Mouse (Mus musculus) stomach, embryonic 16.5 days (tissue): Measurements from ENCODE around the gene Nxnl2. TPM values are rescaled to one million over a fixed set of nuclear protein-coding genes. Genes with fewer than 3 reads are reported as not detected.
"Not testable (repeated sequence)": the region's sequence is repeated elsewhere in the genome, so short reads cannot be mapped to it uniquely, and the experiment has no call there.

Experiments used
- ATAC-seq: fragments of 200-750 bp; cut with Nextera tagmentation; 2 replicates; pipeline ENCODE4 v1.8.0; 2017; ENCODE audit warnings: moderate number of reproducible peaks, moderate TSS enrichment; ENCODE audit not compliant: insufficient read depth, low FRiP score
- H3K27ac ChIP-seq: fragments of 300-500 bp; sonication (generic); 2 replicates; pipeline ENCODE4 v1.5.1; 2014; ENCODE audit warnings: low read length
- H3K27me3 ChIP-seq: fragments of 300-500 bp; sonication (generic); 2 replicates; pipeline ENCODE4 v1.6.1; 2014; ENCODE audit warnings: low read length, control low read depth, mixed read lengths; ENCODE audit not compliant: control insufficient read depth, insufficient read depth
- H3K36me3 ChIP-seq: fragments of 300-500 bp; sonication (generic); 2 replicates; pipeline ENCODE4 v1.6.1; 2014; ENCODE audit warnings: low read length; ENCODE audit not compliant: control insufficient read depth, insufficient read depth
- H3K4me1 ChIP-seq: fragments of 300-500 bp; sonication (generic); 2 replicates; pipeline ENCODE4 v1.6.1; 2014; ENCODE audit warnings: low read length, control low read depth, mixed read lengths; ENCODE audit not compliant: control insufficient read depth, insufficient read depth
- H3K4me2 ChIP-seq: fragments of 300-500 bp; sonication (generic); 2 replicates; pipeline ENCODE4 v1.6.1; 2014; ENCODE audit warnings: low read depth, low read length, mixed read lengths
- H3K4me3 ChIP-seq: fragments of 300-500 bp; sonication (generic); replicated peaks from 2 replicates; pipeline ENCODE4 v1.5.1; 2014; ENCODE audit warnings: mild to moderate bottlenecking, low read length
- H3K9ac ChIP-seq: fragments of 300-500 bp; sonication (generic); 2 replicates; pipeline ENCODE4 v1.6.1; 2014; ENCODE audit warnings: low read length
- H3K9me3 ChIP-seq: fragments of 300-500 bp; sonication (generic); replicated peaks from 2 replicates; pipeline ENCODE4 v1.6.1; 2016; ENCODE audit warnings: low read length, control low read depth; ENCODE audit not compliant: control insufficient read depth
- WGBS: fragments of 180-500 bp; shearing (Covaris S2); extraction: QIAGEN DNeasy Blood & Tissue Kit; methylation state at CpG from one replicate; pipeline ENCODE4 v1.1.7; 2014; 5-methylcytosine and 5-hydroxymethylcytosine counted together
- polyA plus RNA-seq: library from polyadenylated mRNA; unstranded; fragments of >200 nt; fragmentation: Nextera tagmentation; extraction: Ambion mirVana; gene quantifications from 2 replicates; pipeline ENCODE4 v1.2.1, GENCODE M21; 2015

The Nxnl2 gene
- polyA plus RNA-seq, 1 experiment from 2014 or later, result 1.5 TPM

- Histone ChIP-seq H3K9me3 (no peaks in the 10 kb centered on the region), H3K4me3 (no peak overlapping the region), H3K27ac (no peak overlapping the region), H3K4me1 (no peaks in the 10 kb centered on the region), H3K27me3 (no peaks in the 10 kb centered on the region), H3K9ac (no peak overlapping the region), H3K4me2 (no peak overlapping the region), H3K36me3 (no peaks in the 10 kb centered on the region)
- ATAC-seq, result no peak
- 76% methylated on average over 6 of the region's 6 CpGs for WGBS
Measured at GRCm38 (mm10) chr13:51191416-51192140, 20.8 kb downstream of the Nxnl2 start.

GRCm38 (mm10) chr13:51193893-51194292 lies 23.1 kb downstream of the Nxnl2 start:
- no peak overlapping the region for H3K9ac ChIP-seq
- 84% methylated on average over 15 of the region's 15 CpGs for WGBS

GRCm38 (mm10) chr13:51197699-51198098 lies 26.9 kb downstream of the Nxnl2 start:
- Histone ChIP-seq H3K4me3 (no peak overlapping the region), H3K4me1 (peaks cover 4% of the 10 kb centered on the region; the same call in 1 of the 2 replicates), H3K36me3 (no peaks in the 10 kb centered on the region), H3K27me3 (no peaks in the 10 kb centered on the region), H3K4me2 (no peak overlapping the region), H3K9me3 (peaks cover 6% of the 10 kb centered on the region; the same call in 1 of the 2 replicates), H3K27ac (peak overlapping the region; percentile 31), H3K9ac (no peak overlapping the region)
- ATAC-seq, result no peak
- WGBS, result 75% methylated on average over 3 of the region's 3 CpGs

More at GRCm38 (mm10) chr13:51193893-51194292, 23.1 kb downstream of the Nxnl2 start:
- H3K4me1 ChIP-seq, result peaks cover 4% of the 10 kb centered on the region; the same call in 1 of the 2 replicates
- H3K27ac ChIP-seq, result no peak overlapping the region
- H3K27me3 ChIP-seq, result no peaks in the 10 kb centered on the region
- no peaks in the 10 kb centered on the region for H3K9me3 ChIP-seq
- no peak for ATAC-seq
- H3K36me3 ChIP-seq, result no peaks in the 10 kb centered on the region
- H3K4me3 ChIP-seq, result no peak overlapping the region
- no peak overlapping the region for H3K4me2 ChIP-seq

GRCm38 (mm10) chr13:51198186-51198585 lies 27.4 kb downstream of the Nxnl2 start:
- peak; percentile 44; the same call in 1 of the 2 replicates for ATAC-seq
- no peak overlapping the region for H3K9ac ChIP-seq
- no peak overlapping the region for H3K4me3 ChIP-seq
- H3K4me1 ChIP-seq, result peaks cover 4% of the 10 kb centered on the region; the same call in 1 of the 2 replicates
- no peak overlapping the region for H3K4me2 ChIP-seq
- peak overlapping the region; percentile 56 for H3K27ac ChIP-seq
- H3K9me3 ChIP-seq, result peaks cover 6% of the 10 kb centered on the region; the same call in 1 of the 2 replicates
- no peaks in the 10 kb centered on the region for H3K27me3 ChIP-seq
- WGBS, result 39% methylated on average over 5 of the region's 5 CpGs
- H3K36me3 ChIP-seq, result no peaks in the 10 kb centered on the region

GRCm38 (mm10) chr13:51201985-51202843 lies 31.4 kb downstream of the Nxnl2 start:
- Histone ChIP-seq H3K4me2 (peak overlapping the region; percentile 56), H3K4me3 (peak overlapping the region; percentile 31)
- H3K36me3 ChIP-seq, H3K9me3 ChIP-seq, H3K9ac ChIP-seq, H3K4me1 ChIP-seq, H3K27ac ChIP-seq, H3K27me3 ChIP-seq, ATAC-seq: not testable (repeated sequence)
- 45% methylated on average over 27 of the region's 36 CpGs for WGBS

DNA sequence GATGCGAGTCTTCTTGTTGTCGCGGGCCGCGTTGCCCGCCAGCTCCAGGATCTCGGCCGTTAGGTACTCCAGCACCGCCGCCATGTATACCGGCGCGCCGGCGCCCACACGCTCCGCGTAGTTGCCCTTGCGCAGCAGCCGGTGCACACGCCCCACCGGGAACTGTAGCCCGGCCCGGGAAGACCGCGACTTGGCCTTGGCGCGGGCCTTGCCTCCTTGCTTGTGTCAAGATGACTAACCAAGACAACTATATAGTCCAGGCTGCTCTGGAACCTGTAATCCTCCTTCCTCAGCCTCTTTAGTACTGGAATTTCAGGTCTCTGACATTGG lies 32.0 kb downstream of the Nxnl2 start:
- H3K27ac ChIP-seq, H3K36me3 ChIP-seq: not testable (repeated sequence)
- WGBS, result under 1% methylated on average over 28 of the region's 28 CpGs

GRCm38 (mm10) chr13:51203467-51203866 lies 32.6 kb downstream of the Nxnl2 start:
- no peak for ATAC-seq
- Histone ChIP-seq H3K36me3 (no peaks in the 10 kb centered on the region), H3K27ac (no peak overlapping the region), H3K4me3 (no peak overlapping the region), H3K9ac (no peak overlapping the region), H3K4me2 (no peak overlapping the region), H3K4me1 (no peaks in the 10 kb centered on the region), H3K27me3 (no peaks in the 10 kb centered on the region), H3K9me3 (peaks cover 6% of the 10 kb centered on the region; the same call in 1 of the 2 replicates)
- 84% methylated on average over 8 of the region's 8 CpGs for WGBS

More for the DNA sequence above, 32.0 kb downstream of the Nxnl2 start:
- not testable (repeated sequence) for H3K9me3 ChIP-seq, H3K4me1 ChIP-seq, H3K27me3 ChIP-seq
- Histone ChIP-seq H3K9ac (peak overlapping the region; percentile 35; the same call in 1 of the 2 replicates), H3K4me3 (peak overlapping the region; percentile 31), H3K4me2 (peak overlapping the region; percentile 56)
- ATAC-seq, result peak; percentile 62; the same call in 1 of the 2 replicates

DNA sequence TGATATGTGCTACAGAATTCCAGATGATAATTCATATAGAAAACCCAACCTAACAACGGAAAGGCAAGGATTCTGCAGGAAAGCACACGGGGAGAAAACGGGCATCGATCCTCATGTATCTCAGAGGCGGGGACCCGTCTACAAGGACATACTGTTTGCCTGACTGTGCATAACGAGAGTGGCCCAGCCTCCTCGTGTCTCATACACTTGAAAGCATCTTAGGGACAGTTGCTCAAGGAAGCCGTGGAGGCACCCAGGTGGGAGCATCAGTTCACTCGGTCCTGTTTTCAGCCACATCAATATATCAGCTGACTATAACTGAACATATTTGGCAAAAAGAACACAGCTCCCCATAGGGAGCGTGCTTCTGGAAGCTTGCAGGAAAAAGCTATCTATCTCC lies 33.3 kb downstream of the Nxnl2 start:
- not testable (repeated sequence) for H3K9ac ChIP-seq, H3K4me3 ChIP-seq, H3K36me3 ChIP-seq, H3K4me1 ChIP-seq, H3K27me3 ChIP-seq, H3K9me3 ChIP-seq, H3K4me2 ChIP-seq, ATAC-seq, H3K27ac ChIP-seq
- 91% methylated on average over 11 of the region's 11 CpGs for WGBS

DNA sequence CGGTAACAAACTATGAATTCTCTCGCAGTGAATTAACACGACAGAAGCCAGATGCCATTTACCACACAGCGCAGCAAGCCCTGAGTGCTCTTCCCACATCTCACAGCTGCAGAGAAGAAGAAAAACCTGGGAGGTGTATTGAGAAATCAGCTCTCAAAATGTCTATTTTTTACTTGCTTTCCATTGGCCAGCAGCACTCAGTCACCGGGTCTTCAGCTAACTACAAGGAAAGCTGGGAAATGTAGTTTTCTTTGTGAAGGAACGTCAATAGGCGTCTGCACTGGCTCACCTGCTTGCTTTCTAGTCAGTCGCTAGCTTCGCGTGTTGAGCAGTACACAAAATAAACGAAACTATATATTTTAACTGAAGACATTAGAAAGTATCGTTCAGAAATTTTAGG lies 37.1 kb downstream of the Nxnl2 start:
- WGBS, result 46% methylated on average over 12 of the region's 12 CpGs
- Histone ChIP-seq H3K9ac (0 out of 2 replicates have a peak overlapping the region, but pooled peaks have one; percentile 37), H3K4me2 (peak overlapping the region; percentile 39), H3K27me3 (no peaks in the 10 kb centered on the region), H3K36me3 (no peaks in the 10 kb centered on the region), H3K9me3 (no peaks in the 10 kb centered on the region), H3K4me1 (0 out of 2 replicates have a peak, but pooled peaks cover 6% of the 10 kb centered on the region), H3K4me3 (peak overlapping the region; percentile 31), H3K27ac (no peak overlapping the region)
- no peak for ATAC-seq
